Mouse (Mus musculus) 416B (cell line): ENCODE measurements around the gene Camta1.

Experiments used
- DNase-seq: peaks from one replicate; pipeline ENCODE4 v3.0.0; 2011; ENCODE audit warnings: low read depth

Gene Camta1

GRCm38 (mm10) chr4:151377731-151378130 is 483.9 kb downstream of the Camta1 start:
- no peak for DNase-seq

DNA sequence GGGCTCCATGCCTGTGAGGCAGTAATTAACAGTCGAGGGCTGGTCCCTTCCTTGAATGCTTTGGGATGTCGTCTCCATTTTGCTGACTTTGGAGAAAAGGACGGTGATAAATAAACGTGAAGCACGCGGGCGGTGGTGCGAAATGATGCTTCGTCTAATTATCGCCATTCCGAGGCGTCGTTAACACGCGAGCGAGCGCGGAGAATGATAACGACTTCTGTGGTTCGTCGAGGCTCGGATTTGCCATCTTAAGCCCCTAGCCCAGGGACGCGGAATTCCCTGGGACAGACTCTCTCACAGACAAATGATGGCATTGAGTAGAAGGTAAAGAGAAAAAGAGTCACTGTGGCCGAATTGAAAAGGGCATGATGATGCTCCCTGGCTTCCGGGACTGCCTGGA is 485.4 kb downstream of the Camta1 start:
- no peak for DNase-seq

DNA sequence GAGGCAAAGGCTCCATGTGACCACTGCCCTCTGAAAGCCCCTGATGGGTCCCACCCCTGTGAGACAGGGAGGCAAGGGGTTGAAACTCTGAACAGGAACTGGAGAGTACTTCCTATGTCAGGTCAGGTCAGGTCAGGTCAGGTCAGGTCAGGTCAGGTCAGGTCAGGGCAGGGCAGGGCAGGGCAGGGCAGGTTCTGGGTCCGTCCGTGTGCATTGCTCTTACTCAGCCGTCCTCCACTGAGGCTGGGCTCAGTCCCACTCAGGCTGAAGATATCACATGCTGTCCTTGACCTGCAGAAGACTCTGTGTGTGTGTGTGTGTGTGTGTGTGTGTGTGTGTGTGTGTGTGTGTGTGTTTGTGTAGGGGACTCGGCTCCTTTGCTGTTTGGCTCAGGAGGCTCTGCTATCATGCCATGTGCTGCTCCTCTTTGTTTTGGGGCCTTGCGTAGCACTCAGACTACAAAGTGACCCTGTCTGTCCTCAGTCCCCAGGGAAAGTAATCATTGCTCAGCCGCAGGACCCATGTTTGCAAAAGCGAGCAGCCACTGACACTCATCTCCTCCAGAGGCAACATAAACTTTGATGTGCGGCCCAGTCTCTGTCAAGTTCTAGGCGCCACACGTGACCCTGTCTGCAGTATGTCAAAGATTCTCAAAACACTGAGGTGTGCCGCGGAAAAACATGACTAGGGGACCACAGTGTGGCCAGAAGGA is 488.7 kb downstream of the Camta1 start:
- no peak for DNase-seq

GRCm38 (mm10) chr4:151366941-151367545 is 494.6 kb downstream of the Camta1 start:
- no peak for DNase-seq

GRCm38 (mm10) chr4:151360976-151361673 is 500.6 kb downstream of the Camta1 start:
- DNase-seq, result no peak

DNA sequence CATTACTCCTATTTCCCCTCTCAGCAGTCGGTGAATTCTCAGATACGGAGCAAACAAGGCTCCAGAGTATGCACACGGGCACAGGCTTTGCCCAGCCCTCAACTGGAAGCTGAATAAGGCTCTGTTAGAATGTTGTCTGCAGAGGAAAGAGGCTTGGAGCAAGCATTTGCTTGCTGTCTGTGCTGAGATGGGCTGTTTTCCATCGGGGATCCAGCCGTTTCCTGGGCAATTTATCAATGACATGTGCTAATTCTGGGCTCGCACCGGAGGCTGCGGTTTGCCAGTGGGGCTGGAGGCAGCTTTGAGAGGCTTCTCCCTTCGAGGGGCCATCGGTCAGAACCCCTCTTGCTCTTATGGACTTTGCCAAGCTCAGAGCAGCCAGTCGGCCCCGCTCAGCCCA is 506.2 kb downstream of the Camta1 start:
- DNase-seq, result no peak

DNA sequence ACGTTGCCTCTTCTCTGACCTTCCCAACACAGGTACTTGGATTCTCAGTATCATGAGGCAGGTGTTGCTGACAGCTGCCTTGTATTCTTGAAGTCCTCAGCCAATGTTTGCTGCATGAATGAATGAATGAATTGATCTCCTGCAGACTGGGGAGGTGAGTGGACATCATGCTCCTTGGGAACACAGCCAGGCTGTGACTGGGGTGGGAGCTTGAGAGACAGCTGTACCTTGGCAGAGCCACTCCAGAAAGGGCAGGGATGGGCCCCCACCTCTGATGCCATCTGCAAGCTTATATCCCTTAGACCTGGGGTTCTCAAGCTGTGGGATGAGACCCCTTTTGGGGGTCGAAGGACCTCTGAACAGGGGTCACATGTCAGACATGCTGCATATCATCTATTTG is 508.9 kb downstream of the Camta1 start:
- DNase-seq, result no peak

DNA sequence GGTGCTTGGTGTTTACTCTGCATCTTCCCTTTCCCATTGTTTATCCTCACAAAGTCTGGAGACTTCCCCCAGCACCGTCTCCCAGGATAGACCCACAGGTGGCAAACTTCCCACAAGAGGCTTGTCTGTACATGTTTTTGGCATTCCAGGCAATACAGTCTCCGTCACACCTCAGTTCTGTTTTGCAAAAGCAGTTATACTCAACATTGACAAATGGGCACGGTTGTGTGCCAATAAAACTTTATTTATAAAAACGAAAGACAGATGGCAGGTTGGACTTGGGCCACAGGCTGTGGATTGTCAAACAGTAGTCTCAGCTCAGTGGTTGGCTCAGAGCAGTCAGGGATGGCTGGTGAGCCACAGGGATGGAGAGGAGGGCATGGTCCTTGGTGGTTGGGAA is 509.4 kb downstream of the Camta1 start:
- DNase-seq, result no peak

DNA sequence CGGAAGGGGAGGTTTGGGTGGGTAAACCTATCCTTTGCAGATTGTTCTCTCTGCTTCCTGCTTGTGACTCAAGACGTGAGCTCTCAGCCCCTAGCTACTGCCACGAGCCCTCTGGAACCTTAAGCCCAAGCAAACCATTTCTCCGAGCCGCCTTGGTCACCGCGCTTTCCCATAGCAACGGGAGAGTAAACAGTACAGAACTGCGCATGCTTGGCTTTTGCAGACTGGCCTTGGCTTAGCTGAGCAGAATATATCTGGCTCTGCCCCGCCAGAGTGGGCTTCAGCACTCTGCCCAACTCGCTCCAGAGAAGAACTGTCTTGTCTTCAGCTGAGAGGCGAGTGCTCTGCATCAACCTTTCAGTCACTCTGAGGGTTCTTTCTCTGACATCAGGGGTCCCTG is 509.9 kb downstream of the Camta1 start:
- no peak for DNase-seq

- DNase-seq, result no peak
Measured at GRCm38 (mm10) chr4:151347620-151348019, 514.1 kb downstream of the Camta1 start.

DNA sequence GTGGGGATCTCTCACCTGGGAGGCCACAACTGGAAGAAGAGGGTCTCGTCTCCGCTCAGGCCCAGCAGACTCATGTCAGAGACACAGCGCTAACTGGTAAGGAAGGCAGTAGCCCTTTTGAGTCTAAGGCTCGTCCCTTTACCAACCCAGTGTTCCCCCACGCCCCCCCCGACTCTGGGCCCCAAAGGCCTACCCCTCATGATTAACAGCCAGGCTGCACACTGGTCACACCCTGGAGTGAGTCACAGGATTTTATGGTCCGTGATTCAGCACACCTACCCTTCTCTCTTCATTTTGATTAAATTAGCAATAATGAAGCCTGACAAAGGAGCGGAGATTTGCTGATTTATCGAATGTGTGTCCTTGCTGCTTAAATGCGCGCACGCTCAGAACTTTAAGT is 515.0 kb downstream of the Camta1 start:
- DNase-seq, result no peak

DNA sequence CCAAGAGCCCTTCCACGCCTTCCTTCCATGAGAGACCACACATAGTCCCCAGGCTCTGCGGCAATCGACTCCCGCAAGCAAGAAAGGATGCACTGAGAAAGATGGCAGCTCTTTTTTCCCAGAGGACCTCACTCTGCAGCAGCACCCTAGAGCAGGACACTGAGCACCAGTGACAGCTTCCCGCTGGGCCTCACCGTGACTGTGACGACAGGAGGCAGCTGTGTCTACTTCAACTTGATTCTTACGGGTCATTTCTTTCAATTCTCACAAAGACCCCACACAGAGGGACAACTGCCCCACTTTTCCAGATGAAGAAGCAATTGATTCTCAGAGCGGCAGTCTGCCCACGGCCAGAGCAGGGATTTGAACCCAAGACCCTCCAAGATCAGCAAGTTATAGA is 516.9 kb downstream of the Camta1 start:
- DNase-seq, result no peak

DNA sequence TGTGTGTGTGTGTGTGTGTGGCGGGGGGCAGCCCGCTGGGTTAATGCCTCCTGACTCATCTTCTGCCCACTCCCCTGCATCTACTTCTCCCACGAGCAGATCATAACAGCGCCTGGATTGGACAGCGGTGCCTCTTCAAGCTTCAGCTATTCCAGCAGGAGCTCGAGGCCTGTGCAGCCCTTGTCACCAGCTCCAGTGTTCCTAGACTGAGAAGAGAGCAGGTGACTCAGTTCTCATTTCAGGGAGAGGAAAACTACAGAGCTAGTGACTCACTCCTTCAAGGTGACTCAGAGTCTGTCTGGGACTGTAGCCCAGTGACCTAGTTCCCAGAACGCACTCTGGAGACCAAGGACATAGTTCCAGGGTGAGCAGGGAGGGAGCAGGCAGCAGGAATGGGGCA is 522.3 kb downstream of the Camta1 start:
- no peak for DNase-seq

DNA sequence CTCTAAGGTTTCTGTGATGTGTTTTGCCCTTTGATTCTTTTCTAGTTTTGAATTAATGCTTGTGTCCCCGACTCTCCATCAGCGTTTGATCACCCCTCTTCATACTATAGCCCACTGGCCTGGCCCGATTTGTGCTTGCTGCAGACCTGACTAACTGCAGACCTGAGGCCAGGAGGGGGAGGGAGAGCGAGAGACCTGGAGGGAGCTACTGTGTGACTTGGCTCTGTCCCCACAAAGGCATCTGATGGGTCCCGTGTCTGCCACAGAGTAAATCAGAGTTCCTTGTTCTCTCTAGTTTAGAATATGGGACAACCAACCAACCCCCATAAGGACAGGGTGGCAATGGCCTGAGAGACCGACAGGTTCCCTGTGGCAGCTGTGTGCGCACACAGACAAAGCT is 522.7 kb downstream of the Camta1 start:
- DNase-seq, result no peak

- DNase-seq, result no peak
Measured at GRCm38 (mm10) chr4:151337543-151337942, 524.1 kb downstream of the Camta1 start.

GRCm38 (mm10) chr4:151336413-151336812 is 525.3 kb downstream of the Camta1 start:
- no peak for DNase-seq

GRCm38 (mm10) chr4:151334951-151335742 is 526.5 kb downstream of the Camta1 start:
- no peak for DNase-seq

DNA sequence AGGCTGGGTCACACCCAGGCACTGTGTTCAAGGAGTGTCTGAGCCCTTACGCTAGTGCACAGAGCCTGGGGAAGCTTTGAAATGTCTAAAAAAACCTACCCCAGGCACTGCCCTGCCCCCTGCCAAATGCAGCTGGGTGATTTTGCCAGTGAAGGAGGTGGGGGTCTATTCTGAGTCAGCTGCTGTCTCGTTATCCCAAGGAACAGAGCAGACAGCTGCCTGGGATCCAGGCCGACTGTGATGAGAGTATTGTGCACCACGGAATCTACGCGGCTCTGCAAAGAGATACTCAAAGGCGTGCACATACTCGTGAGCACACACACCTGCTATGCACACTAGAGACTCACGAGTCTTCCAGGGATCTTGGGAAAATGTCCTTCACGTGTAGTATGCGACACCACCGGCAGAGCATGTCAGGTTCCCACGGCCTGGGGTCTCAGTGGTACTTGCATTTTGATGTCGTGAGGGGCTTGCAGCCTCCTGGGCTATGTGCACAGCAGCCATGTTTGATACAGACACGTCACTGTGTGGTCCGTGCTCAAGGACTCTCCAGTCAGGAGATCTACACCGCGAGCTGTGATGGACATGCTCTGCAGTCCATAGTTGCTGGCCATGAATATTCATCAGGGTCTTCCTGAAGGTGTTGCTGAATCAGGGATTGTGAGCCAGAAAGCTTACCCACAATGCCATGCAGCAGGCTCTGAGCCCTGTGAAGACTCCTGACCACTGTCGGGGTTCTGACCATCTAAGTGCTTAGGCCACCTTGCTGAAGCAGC is 529.4 kb downstream of the Camta1 start:
- DNase-seq, result no peak

GRCm38 (mm10) chr4:151330983-151331382 is 530.7 kb downstream of the Camta1 start:
- DNase-seq, result no peak

DNA sequence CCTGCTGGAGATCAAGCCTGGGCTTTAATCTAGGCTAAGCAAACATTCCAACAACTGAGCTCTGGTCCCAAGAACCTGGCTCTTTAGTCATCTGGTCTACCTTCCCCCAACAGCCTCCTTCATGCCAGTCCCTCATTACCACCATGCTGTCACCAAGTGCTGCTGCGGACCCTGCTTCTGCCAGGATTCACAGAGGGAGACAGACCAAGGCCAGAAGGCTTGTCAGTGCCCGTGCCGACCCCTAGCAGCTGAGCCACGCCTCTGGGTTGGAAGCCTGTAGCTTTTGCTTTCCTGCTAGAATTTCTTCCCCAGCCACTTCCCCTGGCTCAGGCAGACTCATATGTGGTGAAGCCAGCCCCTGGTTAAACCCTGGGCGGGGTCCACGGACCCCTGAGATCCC is 533.6 kb downstream of the Camta1 start:
- no peak for DNase-seq

DNA sequence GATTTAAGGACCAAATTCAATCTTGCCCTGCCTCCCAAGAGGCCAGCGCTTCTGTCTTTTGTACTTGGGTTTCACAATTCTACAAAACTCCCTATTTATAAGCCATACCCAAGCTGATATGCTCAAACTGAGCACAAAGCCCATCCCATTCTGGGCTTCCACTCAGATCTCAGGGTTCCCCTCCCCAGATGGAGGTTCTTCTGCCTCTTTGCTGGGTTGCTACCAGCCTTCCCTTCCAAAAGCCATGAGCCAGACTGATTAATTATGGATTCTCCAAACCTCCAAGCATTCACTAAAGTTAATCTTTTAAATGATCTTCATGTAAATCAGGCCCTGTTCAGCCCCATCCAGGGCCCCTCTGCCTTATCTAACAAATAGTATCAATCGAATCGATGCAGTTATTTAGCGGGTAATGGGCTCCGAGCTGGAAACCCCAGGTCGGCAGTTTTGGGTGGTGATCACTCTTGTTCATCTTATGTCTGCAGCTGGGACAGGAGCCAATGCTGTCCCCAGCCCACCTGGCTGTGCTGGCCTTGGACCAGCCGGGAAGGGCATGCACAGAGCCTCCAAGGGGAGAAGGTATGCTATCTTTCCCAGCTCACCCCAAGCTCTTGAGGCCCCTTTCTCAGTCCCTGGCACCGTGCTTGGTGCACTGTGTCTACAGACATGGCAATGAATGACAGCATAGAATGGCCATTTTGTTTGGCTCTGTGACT is 534.5 kb downstream of the Camta1 start:
- no peak for DNase-seq
